Mouse (Mus musculus): ENCODE measurements around the gene Slc30a7. TPM values are rescaled to one million over a fixed set of nuclear protein-coding genes. Genes with fewer than 3 reads are reported as not detected.
A peak's percentile ranks its signal among the peaks of the same experiment; 100 is the strongest.

Gene Slc30a7
- total and polyA plus RNA-seq, 3 experiments = 8.1 to 19.1 TPM; not detected in 1

DNA sequence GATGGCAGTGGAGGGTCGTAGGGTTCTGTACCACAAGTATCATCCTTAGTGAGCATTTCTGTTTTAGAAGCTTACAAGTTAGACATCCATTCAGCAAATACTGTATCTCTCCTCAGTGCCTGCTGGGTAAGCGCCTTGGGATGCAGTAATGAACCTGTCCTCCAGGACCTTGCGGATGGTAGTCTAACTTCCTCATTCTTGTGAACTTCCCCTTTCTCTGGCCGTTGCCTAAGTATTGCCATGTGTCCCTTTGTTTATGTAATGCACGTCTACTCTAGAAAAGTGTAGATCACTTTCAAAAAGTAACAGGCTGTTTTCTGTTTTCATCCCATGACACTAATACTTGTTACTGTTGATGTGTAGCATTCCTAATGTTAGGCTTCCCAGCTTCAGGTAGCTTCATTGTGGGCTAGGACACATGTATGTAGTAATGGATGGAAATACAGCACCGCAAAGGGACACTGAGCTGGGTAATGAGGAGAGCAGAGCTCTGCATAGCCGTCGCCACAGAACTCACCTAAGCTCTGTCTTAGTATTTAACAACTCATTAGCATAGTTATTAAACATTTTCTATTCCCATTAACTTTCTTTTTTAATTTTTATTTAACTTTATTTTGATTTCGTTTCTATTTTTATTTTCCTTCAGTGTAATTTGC lies 104.8 kb downstream of the Slc30a7 start:
- no peaks in the 10 kb centered on the region for H3K27me3 ChIP-seq (ENCODE audit: control insufficient read depth in 1 of 2, insufficient read depth in 2 of 2, low read length in 2 of 2)
- 0 out of 2 replicates have a peak, but pooled peaks cover 3% of the 10 kb centered on the region for H3K79me2 ChIP-seq (ENCODE audit: control insufficient read depth, insufficient read depth, low read length, poor library complexity)
- no peak overlapping the region for H3K4me3 ChIP-seq (ENCODE audit: control insufficient read depth in 1 of 2, insufficient read depth in 1 of 2, low read depth in 2 of 2, low read length in 2 of 2)
- H3K9me3 ChIP-seq (replicated peaks; ENCODE audit: insufficient read depth, low read length) = no peaks in the 10 kb centered on the region
- H3K27ac ChIP-seq (ENCODE audit: control insufficient read depth, low read depth, low read length) = peak overlapping the region; percentile 67
- DNase-seq (ENCODE audit: low read depth, low spot score) = peak; percentile 94
- peaks cover 5 to 6% of the 10 kb centered on the region in 2 experiments for H3K4me1 ChIP-seq (ENCODE audit: control insufficient read depth in 1 of 2, insufficient read depth in 2 of 2, low read length in 2 of 2)
- H3K36me3 ChIP-seq (ENCODE audit: control insufficient read depth in 1 of 2, insufficient read depth in 2 of 2, low read length in 2 of 2) = peaks cover 12 to 28% of the 10 kb centered on the region in 2 experiments
- H3K9ac ChIP-seq (ENCODE audit: control insufficient read depth, low read depth, low read length, poor library complexity, severe bottlenecking) = peak overlapping the region; percentile 38
- peak; percentile 96 for TF ChIP-seq MXI1 (IDR thresholded peaks at IDR 0.05; ENCODE audit: low read depth, low read length)
- TF ChIP-seq USF1 (IDR thresholded peaks at IDR 0.05; ENCODE audit: low read depth, low read length) = no peak
- TF ChIP-seq ETS1 (IDR thresholded peaks at IDR 0.05; ENCODE audit: low read depth, low read length) = peak; percentile 67
- no peak for TF ChIP-seq MYB (IDR thresholded peaks at IDR 0.05; ENCODE audit: low read depth, low read length)
- TF ChIP-seq POLR2A (IDR thresholded peaks at IDR 0.05; ENCODE audit: control insufficient read depth in 1 of 2, insufficient read depth in 1 of 2, low read depth in 1 of 2, low read length in 2 of 2, poor library complexity in 1 of 2) = no peak
- no peak for TF ChIP-seq POLR2AphosphoS2 (IDR thresholded peaks at IDR 0.05; ENCODE audit: low read length)
- TF ChIP-seq MAZ (IDR thresholded peaks at IDR 0.05; ENCODE audit: low read depth, low read length) = no peak
- no peak for TF ChIP-seq JUND (IDR thresholded peaks at IDR 0.05; ENCODE audit: low read depth, low read length)
- TF ChIP-seq EP300 (IDR thresholded peaks at IDR 0.05; ENCODE audit: low read depth in 1 of 2, low read length in 2 of 2) = peak; percentile 37 to 66; a peak in 3 of 4 replicates
- no peak for TF ChIP-seq ZKSCAN1 (IDR thresholded peaks at IDR 0.05; ENCODE audit: low read depth, low read length)
- 0 out of 4 replicates have a peak, but pooled peaks of 1 of the 2 experiments have one; percentile 11 for TF ChIP-seq USF2 (IDR thresholded peaks at IDR 0.05; ENCODE audit: borderline replicate concordance in 1 of 2, insufficient read depth in 1 of 2, low read depth in 1 of 2, low read length in 2 of 2)
- 0 out of 2 replicates have a peak, but pooled peaks have one; percentile 36 for TF ChIP-seq TBP (IDR thresholded peaks at IDR 0.05; ENCODE audit: low read depth, low read length)
- TF ChIP-seq CHD2 (IDR thresholded peaks at IDR 0.05; ENCODE audit: low read length) = no peak
- no peak for TF ChIP-seq NRF1 (IDR thresholded peaks at IDR 0.05; ENCODE audit: insufficient read depth, low read depth, low read length, poor library complexity, severe bottlenecking)
- TF ChIP-seq KAT2A (conservative IDR thresholded peaks at IDR 0.05; ENCODE audit: low read depth, low read length) = no peak
- no peak for TF ChIP-seq POLR2AphosphoS5 (IDR thresholded peaks at IDR 0.05; ENCODE audit: borderline replicate concordance, low read depth, low read length)
- peak; percentile 58 for TF ChIP-seq ELF1 (IDR thresholded peaks at IDR 0.05; ENCODE audit: low read depth, low read length)
- TF ChIP-seq MAX (IDR thresholded peaks at IDR 0.05; ENCODE audit: low read length) = peak; percentile 92
- no peak for TF ChIP-seq TCF12 (IDR thresholded peaks at IDR 0.05; ENCODE audit: low read depth, low read length)
- TF ChIP-seq E2F4 (IDR thresholded peaks at IDR 0.05; ENCODE audit: borderline replicate concordance, low read depth, low read length) = no peak
- TF ChIP-seq MEF2A (IDR thresholded peaks at IDR 0.05; ENCODE audit: extremely low read depth, insufficient replicate concordance, low read depth, low read length, poor library complexity, severe bottlenecking) = no peak
- TF ChIP-seq SIN3A (IDR thresholded peaks at IDR 0.05; ENCODE audit: low read length) = peak; percentile 93
- no peak for TF ChIP-seq ZNF384 (IDR thresholded peaks at IDR 0.05; ENCODE audit: low read depth, low read length)
- no peak for TF ChIP-seq GABPA (IDR thresholded peaks at IDR 0.05; ENCODE audit: low read depth, low read length)
- no peak for TF ChIP-seq ZMIZ1 (IDR thresholded peaks at IDR 0.05; ENCODE audit: low read depth, low read length)
- TF ChIP-seq SMC3 (IDR thresholded peaks at IDR 0.05; ENCODE audit: low read depth, low read length) = no peak
- peak; percentile 94 for TF ChIP-seq MYC (IDR thresholded peaks at IDR 0.05; ENCODE audit: low read depth, low read length)
- TF ChIP-seq CHD1 (IDR thresholded peaks at IDR 0.05; ENCODE audit: low read depth, low read length) = no peak
- peak in 1 of 3 experiments; percentile 35; a peak in 1 of 6 replicates for TF ChIP-seq CTCF (IDR thresholded peaks at IDR 0.05 in 2 of 3, conservative IDR thresholded peaks at IDR 0.05 in 1 of 3; ENCODE audit: control insufficient read depth in 1 of 3, insufficient read depth in 1 of 3, low read depth in 2 of 3, low read length in 3 of 3, poor library complexity in 1 of 3, severe bottlenecking in 1 of 3)
- TF ChIP-seq ZC3H11A (IDR thresholded peaks at IDR 0.05; ENCODE audit: low read depth, low read length) = no peak
- no peak for TF ChIP-seq TAL1 (IDR thresholded peaks at IDR 0.05; ENCODE audit: low read length)
- peak; percentile 57 for TF ChIP-seq RCOR1 (IDR thresholded peaks at IDR 0.05; ENCODE audit: low read depth, low read length)
- TF ChIP-seq NELFE (IDR thresholded peaks at IDR 0.05; ENCODE audit: low read depth, low read length) = no peak
- TF ChIP-seq RAD21 (IDR thresholded peaks at IDR 0.05; ENCODE audit: low read depth, low read length) = no peak; the same call in 1 of the 2 replicates
- no peak for TF ChIP-seq MAFK (IDR thresholded peaks at IDR 0.05; ENCODE audit: borderline replicate concordance, low read depth, low read length)
- TF ChIP-seq BHLHE40 (IDR thresholded peaks at IDR 0.05; ENCODE audit: borderline replicate concordance, low read depth, low read length) = no peak
- TF ChIP-seq HCFC1 (IDR thresholded peaks at IDR 0.05; ENCODE audit: low read depth, low read length) = no peak

Measured in MEL (cell line).